Mouse (Mus musculus): ENCODE results near the gene Sec61g. TPM values are rescaled to one million over a fixed set of nuclear protein-coding genes. Genes with fewer than 3 reads are reported as not detected.
"Not testable (repeated sequence)": the region's sequence is repeated elsewhere in the genome, so short reads cannot be mapped to it uniquely, and the experiment has no call there.

The Sec61g gene
- total RNA-seq (2022): 1 to 10 TPM; 2.4 to 6.1 (median 3.8) TPM

DNA sequence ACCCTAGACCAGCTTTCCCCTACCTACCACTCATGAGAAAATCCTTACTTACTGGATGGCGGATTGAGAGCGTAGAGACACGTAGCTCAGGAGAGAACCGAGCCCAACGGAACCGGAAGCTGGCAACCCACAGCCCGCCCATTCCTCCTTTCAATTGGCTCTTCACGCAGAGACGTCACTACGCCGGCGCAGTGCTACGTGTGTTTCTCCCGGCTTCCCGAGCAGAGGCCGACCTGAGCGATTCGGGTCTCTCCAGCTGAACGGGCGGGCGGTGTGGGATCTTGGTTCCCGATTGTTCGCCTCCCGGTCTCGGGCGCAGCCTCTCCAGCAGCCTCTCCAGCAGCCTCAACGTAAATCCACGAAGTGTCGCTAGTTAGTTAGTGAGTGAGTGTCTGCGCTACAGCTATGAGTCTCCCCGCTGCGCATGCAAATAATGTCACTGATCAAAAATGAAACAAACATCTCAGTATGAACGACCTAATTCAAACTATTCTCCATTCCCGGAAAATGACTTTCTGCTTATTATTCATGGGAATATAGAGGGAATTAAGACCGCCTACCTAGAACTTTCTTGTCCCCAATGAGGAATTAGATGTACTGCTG lies at the start of gene Sec61g:
TSS of gene Sec61g (minus strand) at position 433 of the 603 bp plus-strand sequence.
- peak; percentile 95 for DNase-seq (ENCODE audit: low spot score)

DNA sequence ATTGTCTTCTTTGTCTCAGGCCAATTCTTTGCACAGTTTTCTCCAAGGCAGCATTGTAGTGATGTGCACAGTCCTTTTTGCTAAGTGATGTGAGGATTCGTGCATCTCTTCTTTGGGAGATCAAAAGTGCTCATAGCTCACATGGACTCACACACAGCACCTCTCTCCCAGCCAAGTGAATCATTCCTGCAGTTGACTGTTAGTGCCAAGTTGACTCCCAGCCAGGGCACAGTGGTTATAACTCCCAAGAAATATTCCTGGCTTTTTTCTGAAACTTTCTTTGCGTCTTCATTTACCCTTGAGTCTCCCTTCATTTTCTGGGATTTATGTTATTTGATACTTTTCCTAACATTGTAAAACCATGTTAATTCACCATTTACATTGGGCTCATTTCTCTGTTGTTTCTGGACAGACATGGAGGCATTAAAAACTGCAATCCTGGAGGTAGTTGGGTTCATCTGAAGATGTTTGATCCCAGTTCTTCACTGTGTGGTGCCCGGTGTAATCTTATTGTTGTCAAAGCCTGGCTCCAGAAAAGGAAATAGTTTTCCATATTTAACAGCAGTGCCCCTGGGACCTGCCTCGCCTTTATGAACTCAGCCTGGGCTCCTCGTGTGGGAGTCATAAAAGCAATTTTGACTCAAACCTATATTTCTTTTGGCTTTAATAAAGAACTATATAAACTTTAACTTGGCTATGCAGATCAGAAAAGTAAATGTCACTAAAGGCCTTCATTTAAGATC lies 38.3 kb upstream of the Sec61g start:
- DNase-seq (ENCODE audit: low spot score): peak; percentile 55

DNA sequence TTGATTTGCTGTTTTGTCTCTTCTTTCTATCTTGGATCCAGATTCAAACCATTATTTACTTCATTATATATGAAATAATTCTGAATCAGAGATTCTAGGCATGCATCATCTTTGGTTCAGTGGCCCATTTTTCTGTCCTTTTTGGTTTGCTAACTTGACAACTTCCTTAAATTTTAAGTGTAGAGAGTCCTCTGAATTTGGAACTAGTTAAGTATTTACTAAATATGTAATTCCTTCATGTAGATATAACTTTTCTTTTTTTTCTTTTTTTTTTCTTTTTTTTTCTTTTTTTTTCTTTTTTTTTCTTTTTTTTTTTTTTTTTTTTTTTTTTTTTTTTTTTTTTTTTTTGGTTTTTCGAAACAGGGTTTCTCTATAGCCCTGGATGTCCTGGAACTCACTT lies 29.1 kb upstream of the Sec61g start:
- DNase-seq (ENCODE audit: low spot score): no peak

DNA sequence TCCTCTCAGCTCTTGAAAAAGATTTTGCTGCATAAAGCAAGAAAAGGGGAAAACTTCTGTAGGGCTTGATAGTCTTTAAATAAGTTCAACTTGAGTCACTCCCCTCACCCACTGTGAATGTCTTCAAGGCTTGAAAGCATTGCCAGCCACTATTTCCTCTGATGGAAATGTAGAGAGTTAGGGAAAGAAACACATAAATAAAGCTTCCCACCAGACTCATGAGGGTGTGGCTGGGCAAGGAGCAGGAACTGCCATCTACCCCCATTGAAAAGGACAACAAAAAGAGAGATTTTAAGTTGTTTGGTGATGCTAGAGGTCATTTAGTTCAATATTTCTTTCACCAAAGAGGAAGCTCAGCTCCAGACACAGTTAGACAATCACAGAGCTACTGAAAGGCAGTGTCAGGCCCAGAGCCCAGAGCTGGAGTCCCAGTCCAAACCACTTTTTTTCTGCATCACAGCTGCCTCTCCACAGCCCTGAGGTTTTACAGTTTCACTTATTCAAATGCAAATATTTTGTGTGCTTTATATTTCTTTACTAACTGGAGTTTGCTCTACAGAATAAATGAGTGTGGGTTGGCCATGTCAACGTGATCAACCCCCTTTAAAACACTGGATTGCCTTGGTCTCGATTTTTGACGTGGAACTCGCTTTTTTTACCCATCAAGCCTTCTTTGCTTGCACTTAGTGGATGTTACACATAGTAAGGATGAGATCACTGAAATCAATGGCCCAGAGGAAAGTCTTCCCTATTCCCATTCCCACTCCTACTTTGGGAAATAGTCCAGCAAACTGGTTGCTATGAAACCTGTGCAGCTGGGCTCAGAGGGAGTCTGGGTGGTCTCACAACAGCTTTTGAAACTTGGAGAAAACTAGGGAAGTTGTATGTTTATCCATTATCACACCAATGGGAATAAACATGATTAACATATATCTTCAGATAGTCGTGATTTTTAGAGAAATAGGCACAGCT lies 26.6 kb upstream of the Sec61g start:
- no peak for DNase-seq (ENCODE audit: low spot score)

DNA sequence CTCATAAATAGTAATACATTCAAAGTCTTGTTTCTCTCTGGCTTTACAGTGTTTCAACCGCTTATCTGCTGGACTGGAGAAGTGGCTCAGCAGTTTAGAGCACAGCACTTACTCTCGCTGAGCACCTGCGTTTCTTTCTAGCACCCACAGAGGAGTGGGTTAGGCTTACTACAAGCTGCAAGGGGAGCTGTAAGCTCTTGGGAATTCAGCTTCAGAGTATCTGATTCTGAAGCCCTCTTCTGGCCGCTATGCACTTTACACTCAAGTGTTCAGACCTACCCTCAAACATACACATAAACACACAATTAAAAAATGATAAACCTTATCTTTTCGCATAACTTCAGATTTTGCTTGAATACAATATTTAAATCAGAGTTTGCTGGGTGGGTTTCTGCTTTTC lies 24.6 kb upstream of the Sec61g start:
- DNase-seq (ENCODE audit: low spot score): no peak

DNA sequence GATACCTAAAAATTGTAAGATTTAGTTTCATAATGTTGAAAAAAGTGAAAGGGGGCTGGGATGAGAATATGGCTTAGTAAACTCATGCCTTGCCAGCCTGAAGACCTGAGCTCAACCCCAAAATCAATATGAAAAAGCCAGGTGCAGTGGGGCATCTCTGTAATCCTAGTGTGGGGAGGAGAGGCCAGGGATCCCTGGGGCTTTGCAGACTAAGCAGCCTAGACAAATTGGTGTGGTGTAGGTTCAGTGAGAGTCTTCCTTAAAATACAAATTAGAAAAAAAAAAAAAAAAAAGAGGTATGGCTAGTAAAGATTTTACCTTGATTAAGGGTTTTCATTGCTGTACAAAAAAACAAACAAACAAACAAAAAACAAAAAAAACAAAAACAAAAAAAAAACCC lies 20.6 kb upstream of the Sec61g start:
- no peak for DNase-seq (ENCODE audit: low spot score)

DNA sequence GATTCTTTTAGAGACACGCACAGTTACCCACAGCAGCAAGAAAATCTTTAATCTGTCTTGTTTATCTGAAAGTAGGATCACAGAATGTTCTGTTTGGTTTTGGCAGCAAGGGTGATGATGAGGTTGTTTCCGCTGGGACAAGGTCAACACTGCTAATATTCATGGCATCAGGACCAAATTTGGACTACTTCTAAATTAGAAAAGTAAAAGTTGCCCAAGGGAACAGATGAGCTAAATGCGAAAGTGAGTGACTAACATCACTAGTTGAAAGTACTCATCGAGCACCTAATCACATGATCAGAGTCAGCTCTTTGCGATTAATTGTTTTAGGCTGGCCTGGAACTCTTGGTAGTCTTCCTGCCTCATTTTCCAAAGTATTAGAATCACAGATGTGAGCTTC lies 20.1 kb upstream of the Sec61g start:
- DNase-seq (ENCODE audit: low spot score): no peak

DNA sequence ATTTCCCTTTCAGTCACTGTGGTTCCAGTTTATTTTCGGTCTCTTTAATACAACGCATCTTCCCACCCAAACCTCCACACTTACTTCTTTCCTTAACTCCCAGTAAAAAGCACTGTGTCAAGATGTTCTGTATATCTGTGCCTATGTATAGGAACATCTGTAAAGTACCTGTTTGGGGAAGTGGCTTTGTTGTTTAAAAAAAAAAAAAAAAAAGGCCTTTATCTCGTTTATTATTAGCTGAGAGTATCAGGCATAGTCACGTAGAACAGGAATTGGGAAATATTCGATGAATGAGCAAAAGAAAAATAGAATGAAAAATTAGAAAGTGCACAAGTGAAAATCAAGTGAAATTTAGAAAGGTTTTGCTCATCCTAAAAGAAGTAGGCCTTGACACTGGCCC lies 19.5 kb upstream of the Sec61g start:
- no peak for DNase-seq (ENCODE audit: low spot score)

DNA sequence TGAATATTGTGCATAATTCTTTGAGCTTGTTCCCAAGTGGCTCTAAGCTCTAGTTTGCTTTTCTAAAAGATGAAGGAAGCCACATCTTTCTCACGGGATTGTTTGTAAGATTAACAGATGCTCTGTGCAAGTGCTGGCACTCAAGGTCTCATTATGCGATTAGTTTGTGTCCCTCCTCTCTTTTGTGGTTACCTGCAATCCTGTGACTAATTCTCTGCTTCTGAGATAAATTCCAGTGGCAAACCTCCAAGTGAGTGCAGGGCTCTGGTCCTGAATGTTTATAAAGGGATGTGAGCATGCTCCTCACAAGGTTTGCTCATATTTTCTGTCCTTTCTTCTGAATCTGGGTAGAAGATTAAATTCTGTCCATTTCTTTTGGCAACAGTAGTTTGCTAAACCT lies 18.2 kb upstream of the Sec61g start:
- DNase-seq (ENCODE audit: low spot score): no peak

DNA sequence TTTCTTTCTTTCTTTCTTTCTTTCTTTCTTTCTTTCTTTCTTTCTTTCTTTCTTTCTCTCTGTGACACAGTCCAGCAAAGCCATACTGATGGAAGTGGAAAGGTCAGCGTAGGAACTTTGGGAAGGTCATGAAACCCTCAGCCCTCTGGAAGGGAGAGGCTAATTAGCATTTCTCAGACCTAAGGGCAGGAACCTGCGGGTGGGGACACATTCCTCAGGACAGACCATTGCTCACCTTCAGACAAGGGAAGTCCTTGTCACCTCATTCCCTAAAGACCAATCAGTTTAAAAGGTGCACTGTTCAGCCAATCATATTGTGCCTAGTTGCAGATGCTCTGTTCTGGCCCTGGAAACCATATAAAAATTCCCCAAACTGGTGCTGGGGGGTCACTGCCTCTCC lies 17.4 kb upstream of the Sec61g start:
- no peak for DNase-seq (ENCODE audit: low spot score)

DNA sequence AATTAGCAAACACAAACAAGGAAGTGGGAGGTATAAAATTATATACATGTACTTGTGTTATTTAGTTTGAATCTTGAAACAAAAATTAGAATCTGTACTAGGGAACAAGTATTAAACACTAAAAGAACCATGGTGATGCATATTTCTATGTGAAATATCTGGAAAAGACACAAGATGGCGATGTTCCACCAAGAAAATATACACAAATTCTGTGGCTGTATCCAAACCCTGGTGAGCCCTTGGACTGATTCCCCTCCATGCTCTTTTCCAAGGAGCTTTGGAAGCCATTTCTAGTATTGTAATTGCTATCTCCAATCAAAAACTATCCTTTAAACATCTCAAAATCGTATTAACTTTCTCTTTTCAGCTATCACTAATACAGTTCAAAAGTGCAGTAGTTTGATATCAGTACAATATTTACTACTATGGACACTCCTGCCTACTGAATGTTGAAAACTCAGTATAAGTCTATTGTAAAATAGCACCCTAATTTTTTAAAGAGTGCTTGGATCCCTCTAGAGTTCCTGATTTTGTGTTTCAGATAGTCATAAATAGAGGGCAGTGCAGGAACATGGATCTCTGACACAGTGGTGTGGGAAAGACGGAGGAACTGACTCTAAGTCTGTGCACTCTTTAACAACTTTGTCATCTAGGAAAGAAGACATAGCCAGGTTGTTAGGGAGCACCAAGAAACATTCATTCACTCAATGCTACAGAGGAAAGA lies 16.8 kb upstream of the Sec61g start:
- peak; percentile 71 for DNase-seq (ENCODE audit: low spot score)

DNA sequence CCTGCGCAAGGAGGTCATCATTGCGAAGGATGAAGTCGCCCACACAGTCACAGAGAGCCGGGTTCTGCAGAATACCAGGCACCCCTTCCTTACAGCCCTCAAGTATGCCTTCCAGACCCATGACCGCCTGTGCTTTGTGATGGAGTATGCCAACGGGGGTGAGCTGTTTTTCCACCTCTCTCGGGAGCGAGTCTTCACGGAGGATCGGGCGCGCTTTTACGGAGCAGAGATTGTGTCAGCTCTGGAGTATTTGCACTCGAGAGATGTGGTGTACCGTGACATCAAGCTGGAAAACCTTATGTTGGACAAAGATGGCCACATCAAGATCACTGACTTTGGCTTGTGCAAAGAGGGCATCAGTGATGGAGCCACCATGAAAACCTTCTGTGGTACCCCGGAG lies 6.8 kb upstream of the Sec61g start:
- not testable (repeated sequence) for DNase-seq (ENCODE audit: low spot score)

DNA sequence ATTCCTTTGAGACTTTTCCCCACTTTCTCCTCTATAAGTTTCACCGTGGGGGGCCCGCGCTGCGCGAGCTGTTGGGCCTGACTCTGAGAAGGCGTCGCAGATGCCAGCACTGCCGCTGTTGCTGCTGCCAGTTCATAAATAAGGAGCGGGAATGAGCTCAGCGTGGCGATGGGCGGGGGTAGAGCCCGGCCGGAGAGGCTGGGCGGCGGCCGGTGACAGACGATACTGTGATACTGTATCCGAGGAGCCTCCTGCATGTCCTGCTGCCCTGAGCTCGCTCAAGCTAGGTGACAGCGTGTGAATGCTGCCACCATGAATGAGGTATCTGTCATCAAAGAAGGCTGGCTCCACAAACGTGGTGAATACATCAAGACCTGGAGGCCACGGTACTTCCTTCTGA lies 5.9 kb upstream of the Sec61g start:
- not testable (repeated sequence) for DNase-seq (ENCODE audit: low spot score)

DNA sequence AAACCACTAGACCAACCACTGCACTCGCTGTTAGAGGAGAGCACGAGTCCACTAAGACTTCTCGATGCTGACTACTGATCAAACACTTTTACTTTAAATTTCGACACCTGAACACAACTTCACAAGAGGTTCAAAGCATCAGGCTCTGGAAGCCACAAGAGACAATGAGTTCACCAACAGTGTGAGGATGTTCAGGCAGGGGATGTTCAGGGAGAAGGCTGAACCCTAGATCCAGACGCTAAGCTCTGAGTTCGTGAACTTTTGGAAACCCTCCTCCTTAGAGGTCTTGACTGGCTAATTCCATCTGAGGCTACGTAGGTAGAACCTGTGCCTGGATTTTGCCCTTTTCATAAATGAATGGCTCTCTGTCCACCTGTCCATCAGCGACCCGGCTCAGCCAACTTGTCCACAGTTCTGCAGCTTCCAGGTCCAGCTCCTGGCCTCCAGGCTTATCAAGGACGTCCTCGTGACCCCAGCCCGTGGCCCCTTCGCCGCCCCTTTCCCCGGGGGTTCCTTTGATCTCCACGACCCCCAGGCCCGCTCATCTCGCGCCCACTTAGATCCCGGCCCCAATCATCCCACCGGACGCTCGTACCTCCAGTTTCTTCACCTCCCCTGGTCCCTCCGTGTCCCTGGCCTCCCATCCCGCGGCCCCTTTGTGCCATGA lies 766 bp downstream of the Sec61g start:
- peak; percentile 4 for DNase-seq (ENCODE audit: low spot score)

DNA sequence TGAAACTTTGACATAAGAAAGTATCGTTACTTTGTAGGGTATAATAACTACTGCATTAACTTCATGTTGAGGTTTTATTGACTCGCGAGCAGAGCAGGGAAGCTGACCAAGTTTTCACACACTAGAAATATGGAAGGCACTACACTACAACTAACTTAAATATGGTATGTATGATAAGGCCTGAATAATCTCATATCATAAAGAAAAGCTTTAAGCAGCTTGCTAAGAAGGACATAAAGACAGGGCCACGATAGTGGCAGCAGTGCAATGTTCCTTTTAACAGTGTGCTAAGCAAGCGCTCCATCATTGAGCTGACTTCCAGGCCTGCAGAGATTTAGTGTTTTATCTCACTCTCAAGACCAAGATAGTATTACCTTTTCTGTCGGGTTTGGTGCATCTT lies 2.3 kb downstream of the Sec61g start:
- no peak for DNase-seq (ENCODE audit: low spot score)

DNA sequence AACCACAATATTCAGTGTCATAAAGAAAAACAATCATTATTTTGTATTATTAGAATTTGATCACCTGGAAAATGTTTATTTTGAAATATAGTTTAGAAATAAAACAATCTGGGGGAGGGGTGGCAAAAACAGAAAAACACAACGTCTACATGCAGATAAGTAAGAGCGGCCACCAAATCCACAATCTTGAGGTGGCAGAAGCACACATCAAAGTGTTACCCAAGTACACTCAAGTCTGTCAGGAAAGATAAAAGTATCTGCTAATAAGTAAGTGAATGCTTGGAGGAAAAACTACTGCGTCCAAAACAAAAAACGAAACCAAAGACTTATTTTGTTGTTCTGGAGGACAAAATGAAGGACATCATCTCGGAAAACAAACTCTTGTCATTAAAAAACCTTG lies 5.1 kb downstream of the Sec61g start:
- no peak for DNase-seq (ENCODE audit: low spot score)

DNA sequence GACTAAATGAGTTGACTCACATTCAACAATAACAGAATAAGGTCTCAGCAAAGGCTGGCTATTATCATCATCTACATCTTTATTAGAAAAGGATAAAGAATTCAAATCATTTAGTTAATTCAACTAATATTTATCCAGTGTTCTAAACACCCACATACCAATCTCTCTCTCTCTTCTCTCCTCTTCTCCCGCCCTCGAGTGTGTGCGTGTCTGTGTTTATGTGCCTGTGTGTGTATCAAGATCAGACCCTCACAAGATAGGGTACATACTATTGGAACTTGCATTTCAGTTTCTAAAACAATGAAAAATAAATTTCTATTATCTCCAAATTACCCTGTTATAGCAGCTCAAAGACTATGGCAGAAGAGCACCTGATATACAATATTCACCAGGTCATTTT lies 5.5 kb downstream of the Sec61g start:
- DNase-seq (ENCODE audit: low spot score): no peak

DNA sequence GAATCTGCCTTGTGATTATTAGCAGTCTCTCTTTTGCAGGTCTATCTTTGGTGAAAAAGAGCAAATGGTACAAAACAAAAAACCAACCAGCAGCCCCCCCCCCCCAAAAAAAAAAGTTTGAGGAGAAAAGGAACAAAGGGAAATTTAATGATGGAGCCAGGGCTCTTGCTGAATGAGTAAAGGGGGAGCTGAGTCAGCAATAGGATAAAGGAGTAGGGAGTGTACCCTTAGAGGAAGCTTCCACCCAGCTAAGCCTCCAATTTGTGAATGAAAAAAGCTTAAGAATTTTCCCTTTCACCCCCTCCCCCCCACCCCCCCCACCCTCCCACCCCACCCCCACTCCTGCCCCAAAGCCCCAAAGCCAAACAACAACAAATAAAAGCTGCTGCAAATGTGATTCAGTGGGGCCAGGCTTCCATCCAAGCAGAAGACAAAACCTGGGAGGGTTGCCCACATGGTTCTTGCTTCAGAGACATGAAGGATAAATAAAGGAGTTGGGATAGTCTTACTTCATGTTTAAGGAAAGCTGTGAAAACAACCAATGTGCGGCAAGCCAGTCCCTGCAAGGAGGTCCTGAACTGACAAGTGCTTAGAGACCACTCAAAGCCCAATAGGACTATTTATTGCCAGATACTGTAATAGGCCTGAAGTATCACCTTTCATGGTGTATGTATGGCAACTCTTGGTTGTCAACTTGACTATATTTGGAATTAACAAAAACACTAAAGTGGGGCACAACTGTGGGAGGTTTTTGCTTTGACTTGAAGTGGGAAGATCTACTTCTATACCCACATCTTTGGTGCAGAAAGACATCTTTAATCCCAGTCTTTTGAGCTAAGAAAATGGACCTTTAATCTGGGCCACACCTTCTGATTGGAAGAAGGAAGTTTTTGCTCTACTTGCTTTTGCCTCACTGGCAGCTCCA lies 9.3 kb downstream of the Sec61g start:
- no peak for DNase-seq (ENCODE audit: low spot score)

Measured in heart, adult 8-10 months (tissue).